Mouse (Mus musculus) liver, postnatal 0 days (tissue): ENCODE measurements around the gene Coq6.

Source experiments
- CTCF ChIP-seq: sonication (generic); IDR thresholded peaks from 2 replicates; pipeline ENCODE4 v1.5.1; 2016; ENCODE audit warnings: antibody characterized with exemption, low read depth
- EP300 ChIP-seq: IDR thresholded peaks from 2 replicates; pipeline ENCODE4 v1.6.1; 2016; ENCODE audit warnings: antibody characterized with exemption, low read depth, mild to moderate bottlenecking

GRCm38 (mm10) chr12:84365137-84365536 lies 3.7 kb downstream of the Coq6 start:
- no peak for TF ChIP-seq CTCF
- TF ChIP-seq EP300, result no peak
